Mouse (Mus musculus) stomach, embryonic 14.5 days (tissue): Measurements from ENCODE around the gene Efna2. TPM values are rescaled to one million over a fixed set of nuclear protein-coding genes. Genes with fewer than 3 reads are reported as not detected.
A peak's percentile ranks its signal among the peaks of the same experiment; 100 is the strongest.

Experiments used
- ATAC-seq: fragments of 200-750 bp; cut with Nextera tagmentation; 2 replicates; pipeline ENCODE4 v1.8.0; 2017; ENCODE audit warnings: low read depth, moderate TSS enrichment; ENCODE audit not compliant: insufficient number of reproducible peaks, insufficient read depth, low FRiP score
- H3K27ac ChIP-seq: fragments of 300-500 bp; sonication (generic); 2 replicates; pipeline ENCODE4 v1.5.1; 2014; ENCODE audit warnings: mild to moderate bottlenecking, low read length, moderate library complexity, mixed read lengths
- H3K27me3 ChIP-seq: fragments of 300-500 bp; sonication (generic); 2 replicates; pipeline ENCODE4 v1.6.1; 2014; ENCODE audit warnings: low read length, control low read depth, mixed read lengths; ENCODE audit not compliant: control insufficient read depth, insufficient read depth
- H3K36me3 ChIP-seq: fragments of 300-500 bp; sonication (generic); 2 replicates; pipeline ENCODE4 v1.6.1; 2014; ENCODE audit warnings: mild to moderate bottlenecking, control low read depth, low read length, moderate library complexity, mixed read lengths; ENCODE audit not compliant: control insufficient read depth, insufficient read depth
- H3K4me1 ChIP-seq: fragments of 300-500 bp; sonication (generic); 2 replicates; pipeline ENCODE4 v1.6.1; 2014; ENCODE audit warnings: low read length, control low read depth, mixed read lengths; ENCODE audit not compliant: control insufficient read depth, insufficient read depth
- H3K4me2 ChIP-seq: fragments of 300-500 bp; sonication (generic); replicated peaks from 2 replicates; pipeline ENCODE4 v1.6.1; 2014; ENCODE audit warnings: low read depth, low read length, control low read depth
- H3K4me3 ChIP-seq: fragments of 300-500 bp; sonication (generic); 2 replicates; pipeline ENCODE4 v1.5.1; 2014; ENCODE audit warnings: low read depth, low read length, control low read depth
- H3K9ac ChIP-seq: fragments of 300-500 bp; sonication (generic); replicated peaks from 2 replicates; pipeline ENCODE4 v1.6.1; 2014; ENCODE audit warnings: low read depth, mild to moderate bottlenecking, control low read depth, low read length, moderate library complexity, mixed read lengths
- H3K9me3 ChIP-seq: fragments of 300-500 bp; sonication (generic); 2 replicates; pipeline ENCODE4 v1.6.1; 2016; ENCODE audit warnings: low read depth, low read length, control low read depth; ENCODE audit not compliant: control insufficient read depth
- WGBS: fragments of 180-500 bp; shearing (Covaris S2); extraction: QIAGEN DNeasy Blood & Tissue Kit; methylation state at CpG from one replicate; pipeline ENCODE4 v1.1.7; 2014; 5-methylcytosine and 5-hydroxymethylcytosine counted together
- polyA plus RNA-seq: library from polyadenylated mRNA; unstranded; fragments of >200 nt; fragmentation: Nextera tagmentation; extraction: Ambion mirVana; gene quantifications from 2 replicates; pipeline ENCODE4 v1.2.1, GENCODE M21; 2014

The Efna2 gene
- polyA plus RNA-seq, 1 experiment from 2014 or later, result 12.2 TPM

DNA sequence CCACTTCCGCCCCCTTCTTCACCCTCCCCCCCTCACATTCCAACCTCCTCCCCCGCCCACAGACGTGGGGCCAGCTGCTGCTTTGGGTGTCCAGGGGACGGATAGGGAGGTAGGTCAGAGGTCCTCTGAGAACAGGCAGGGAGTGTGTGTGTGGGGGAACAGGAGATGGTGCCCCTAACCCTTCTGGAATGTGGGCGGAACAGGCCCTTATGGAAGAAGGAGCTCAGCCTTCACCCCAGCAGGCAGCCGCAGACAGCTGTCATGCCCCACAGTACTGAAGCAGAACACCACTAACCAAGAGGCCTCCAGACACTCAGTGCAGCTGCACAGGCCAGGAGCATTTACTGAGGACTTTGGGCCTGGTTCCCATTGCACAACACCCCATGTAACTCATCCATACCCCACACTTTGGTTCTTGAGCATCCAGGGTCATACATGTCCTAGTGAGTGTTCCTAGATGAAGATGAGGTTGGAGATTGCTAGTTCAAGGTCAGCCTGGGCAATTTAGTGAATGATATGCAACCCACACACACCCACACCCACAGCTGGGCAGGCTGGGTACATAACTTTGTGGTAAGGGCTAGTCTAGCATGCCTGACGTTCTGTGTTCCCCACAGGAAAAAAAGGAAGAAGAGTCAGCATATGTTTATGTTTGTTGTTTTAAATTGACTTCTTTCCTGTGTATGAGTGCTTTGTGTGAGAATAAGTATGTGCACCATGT lies 17.6 kb upstream of the Efna2 start:
- WGBS, result 9% methylated on average over 7 of the region's 7 CpGs
- H3K9ac ChIP-seq, result 0 out of 2 replicates have a peak overlapping the region, but pooled peaks have one; percentile 3

DNA sequence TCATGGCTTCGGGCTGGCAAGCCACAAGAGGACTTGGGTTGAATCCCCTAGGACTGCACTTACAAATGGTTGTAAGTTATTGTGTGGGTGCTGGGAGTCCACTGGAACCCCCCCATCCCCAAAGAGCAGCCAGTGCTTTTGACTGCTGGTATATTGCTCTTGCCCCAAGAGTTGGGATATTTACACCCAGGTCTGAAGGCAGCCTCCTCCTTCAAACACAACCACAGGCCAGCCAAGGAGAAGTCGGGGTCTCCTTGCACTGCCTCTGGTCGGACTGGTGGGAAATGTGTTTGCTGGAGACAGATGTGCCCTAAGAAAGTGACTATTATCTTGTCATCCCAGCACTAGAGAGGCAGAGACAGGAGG lies 17.1 kb upstream of the Efna2 start:
- WGBS, result 69% methylated on average over 3 of the region's 3 CpGs
- peaks cover 5% of the 10 kb centered on the region for H3K36me3 ChIP-seq
- H3K4me3 ChIP-seq, result no peak overlapping the region
- H3K4me1 ChIP-seq, result peaks cover 77% of the 10 kb centered on the region
- no peak overlapping the region for H3K9ac ChIP-seq
- peak overlapping the region; percentile 96 for H3K27ac ChIP-seq
- ATAC-seq, result no peak
- no peaks in the 10 kb centered on the region for H3K9me3 ChIP-seq
- peak overlapping the region; percentile 77; the same call in 1 of the 2 replicates for H3K4me2 ChIP-seq
- H3K27me3 ChIP-seq, result no peaks in the 10 kb centered on the region

More for the DNA sequence above, 17.6 kb upstream of the Efna2 start:
- H3K27me3 ChIP-seq, result no peaks in the 10 kb centered on the region
- peak overlapping the region; percentile 96 for H3K27ac ChIP-seq
- H3K4me1 ChIP-seq, result peaks cover 78% of the 10 kb centered on the region
- peak overlapping the region; percentile 77 for H3K4me2 ChIP-seq
- H3K36me3 ChIP-seq, result peaks cover 10% of the 10 kb centered on the region
- ATAC-seq, result peak; percentile 18; the same call in 1 of the 2 replicates
- no peaks in the 10 kb centered on the region for H3K9me3 ChIP-seq
- peak overlapping the region; percentile 32 for H3K4me3 ChIP-seq

DNA sequence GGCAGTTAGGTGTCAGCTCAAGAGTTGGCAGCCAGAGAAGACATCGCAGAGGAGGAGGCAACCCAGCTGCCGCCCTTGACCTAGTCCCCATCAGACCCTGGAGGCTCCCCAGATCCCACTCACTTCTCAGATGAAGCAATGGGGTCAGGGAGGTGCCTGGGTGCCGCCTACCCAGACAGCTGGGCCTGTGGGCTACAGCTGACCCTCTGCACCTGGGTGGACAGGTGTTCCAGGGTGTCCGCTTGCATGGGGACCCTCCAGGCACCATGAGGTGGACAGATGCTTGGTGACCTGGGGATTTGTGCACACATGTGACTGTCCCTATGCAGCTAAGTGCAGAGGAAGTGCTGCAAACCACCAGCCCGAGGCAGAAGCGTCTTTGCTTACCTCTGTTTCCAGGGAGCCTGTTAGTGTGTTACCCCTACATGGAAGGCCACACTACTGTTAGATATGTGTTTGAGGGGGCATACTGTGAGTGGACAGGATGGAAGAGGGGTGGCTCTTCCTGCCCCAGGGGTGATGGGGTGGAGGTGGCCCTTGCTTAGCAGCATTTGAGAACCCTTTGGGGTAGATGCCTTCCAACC lies 16.5 kb upstream of the Efna2 start:
- 66% methylated on average over 6 of the region's 6 CpGs for WGBS
- Histone ChIP-seq H3K9ac (no peak overlapping the region), H3K27ac (peak overlapping the region; percentile 96), H3K4me1 (peaks cover 71% of the 10 kb centered on the region), H3K27me3 (no peaks in the 10 kb centered on the region), H3K9me3 (no peaks in the 10 kb centered on the region), H3K4me3 (no peak overlapping the region), H3K36me3 (no peaks in the 10 kb centered on the region), H3K4me2 (no peak overlapping the region)
- no peak for ATAC-seq

DNA sequence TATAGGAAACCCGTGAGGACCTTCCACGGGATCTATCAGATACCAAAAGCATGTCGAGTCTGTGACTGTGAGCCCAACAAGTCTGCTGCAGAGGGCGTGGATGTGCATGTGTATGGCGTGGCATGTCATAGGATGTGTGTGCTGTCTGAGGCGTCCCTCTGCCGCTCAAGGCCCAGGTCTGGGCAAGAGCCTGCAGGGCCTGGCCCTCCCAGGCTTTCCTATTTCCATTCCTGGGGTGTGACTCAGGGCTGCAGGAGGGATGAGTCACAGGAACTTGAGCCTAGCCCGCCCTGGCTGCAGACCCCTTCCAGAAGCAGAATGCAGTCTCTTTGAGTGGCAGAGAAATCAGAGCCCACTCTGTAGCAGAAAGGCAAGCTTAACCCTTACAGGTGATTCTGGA lies 15.6 kb upstream of the Efna2 start:
- ATAC-seq, result no peak
- H3K4me2 ChIP-seq, result no peak overlapping the region
- no peak overlapping the region for H3K9ac ChIP-seq

DNA sequence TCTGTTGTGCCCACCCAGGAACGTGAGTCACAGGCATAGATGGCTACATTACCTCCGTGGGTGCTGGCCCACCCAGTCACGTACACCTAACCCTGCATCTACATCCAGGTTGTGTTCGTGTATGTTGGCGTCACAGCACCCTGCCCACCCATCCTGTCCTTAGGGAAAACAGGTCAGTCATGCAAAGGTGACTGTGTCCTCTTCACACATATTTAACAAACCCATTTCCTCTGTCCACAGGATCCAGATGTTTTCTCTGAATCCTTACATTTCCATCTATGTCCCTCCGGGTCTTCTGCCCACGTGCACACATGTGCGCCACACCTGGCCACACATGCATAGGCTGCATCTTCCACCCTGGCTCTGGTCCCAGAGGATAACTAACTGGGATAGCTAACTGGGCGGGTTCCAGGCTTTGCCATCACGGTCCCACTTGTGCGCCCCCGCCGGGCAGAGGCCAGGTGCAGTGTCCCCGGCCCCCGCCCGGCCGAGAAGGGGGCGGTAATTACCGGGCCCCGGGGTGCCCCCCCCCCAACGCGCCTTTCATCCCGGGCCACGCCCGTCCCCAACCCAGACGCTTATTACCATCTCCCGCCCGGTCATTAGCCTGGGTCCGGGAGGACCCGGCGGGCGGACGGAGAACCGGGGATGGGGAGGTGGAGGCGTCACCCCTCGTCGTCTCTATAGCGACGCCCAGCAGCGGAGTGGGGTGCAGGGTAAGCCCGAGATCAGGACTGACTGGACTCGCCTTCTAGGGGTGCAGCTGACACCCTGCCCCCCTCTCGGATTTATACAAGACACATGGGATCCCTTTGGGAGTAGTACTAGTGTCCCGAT lies 14.9 kb upstream of the Efna2 start:
- peaks cover 65% of the 10 kb centered on the region for H3K4me1 ChIP-seq
- peak overlapping the region; percentile 56 for H3K27ac ChIP-seq

More for the DNA sequence above, 15.6 kb upstream of the Efna2 start:
- Histone ChIP-seq H3K4me3 (no peak overlapping the region), H3K27me3 (no peaks in the 10 kb centered on the region), H3K36me3 (no peaks in the 10 kb centered on the region), H3K4me1 (peaks cover 65% of the 10 kb centered on the region), H3K9me3 (no peaks in the 10 kb centered on the region), H3K27ac (peak overlapping the region; percentile 56)
- WGBS, result 67% methylated on average over 8 of the region's 8 CpGs

DNA sequence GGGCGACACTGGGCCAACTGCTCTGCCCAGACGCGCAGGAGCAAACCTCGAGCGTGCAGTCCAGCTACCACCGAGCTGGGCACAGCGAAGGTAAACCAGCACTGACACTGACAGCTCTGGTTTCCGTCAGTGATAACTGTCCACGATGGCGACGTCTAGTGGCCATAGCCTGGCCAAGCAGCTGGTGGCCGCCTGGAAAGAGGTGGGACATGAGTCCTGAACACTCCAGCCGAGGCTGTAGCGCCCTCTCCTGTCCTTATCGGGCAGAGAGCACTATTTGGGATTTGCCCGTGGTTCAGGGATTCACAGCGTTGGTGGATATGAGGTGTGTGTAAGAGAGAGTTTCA lies 14.3 kb upstream of the Efna2 start:
- Histone ChIP-seq H3K27ac (peak overlapping the region; percentile 56; the same call in 1 of the 2 replicates), H3K4me1 (peaks cover 68% of the 10 kb centered on the region)

More for the DNA sequence above, 14.9 kb upstream of the Efna2 start:
- H3K4me3 ChIP-seq, result peak overlapping the region; percentile 30
- ATAC-seq, result no peak; the same call in 1 of the 2 replicates
- peak overlapping the region; percentile 92 for H3K4me2 ChIP-seq
- no peaks in the 10 kb centered on the region for H3K36me3 ChIP-seq
- no peaks in the 10 kb centered on the region for H3K9me3 ChIP-seq
- 9% methylated on average over 44 of the region's 44 CpGs for WGBS
- H3K27me3 ChIP-seq, result no peaks in the 10 kb centered on the region
- peak overlapping the region; percentile 34; the same call in 1 of the 2 replicates for H3K9ac ChIP-seq

DNA sequence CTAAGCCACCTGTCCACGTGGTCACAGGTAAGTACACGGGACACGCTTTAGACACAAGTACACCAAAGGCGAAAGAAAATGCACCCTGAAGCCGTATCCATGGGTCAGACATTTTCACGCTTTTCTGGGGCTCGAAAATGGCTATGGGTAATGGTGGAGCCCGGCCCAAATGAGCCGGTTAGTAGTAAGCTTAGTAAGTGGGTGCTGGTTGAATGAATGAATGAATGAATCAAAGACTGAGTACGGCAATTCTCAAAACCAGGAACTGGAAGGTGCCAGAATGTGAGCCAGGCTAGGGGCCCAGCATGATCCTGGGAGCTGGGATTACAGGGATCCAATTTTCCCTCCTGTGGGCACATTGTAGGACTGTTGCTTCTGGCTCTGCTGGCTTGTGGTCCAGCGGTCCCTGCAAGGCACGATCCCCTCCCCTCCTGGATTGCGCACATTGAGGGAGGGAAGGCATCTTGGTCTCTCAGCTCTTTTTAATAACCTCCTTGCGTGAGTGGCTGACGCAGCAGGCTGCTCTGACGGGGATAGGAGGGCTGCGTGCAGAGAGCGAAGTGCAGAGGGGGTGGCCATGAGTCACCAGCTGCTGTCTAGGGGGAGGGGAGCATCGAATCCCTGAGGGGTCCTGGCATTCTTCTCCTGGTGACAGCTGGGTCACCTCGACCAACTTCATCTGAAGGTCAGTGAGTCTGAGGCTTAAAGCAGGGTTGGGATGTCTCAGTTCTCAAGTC lies 13.7 kb upstream of the Efna2 start, which contains the start of gene Cirbp:
Cirbp (plus strand) TSS at position 594 of the 737 bp plus-strand sequence.
- WGBS, result 14% methylated on average over 20 of the region's 20 CpGs
- Histone ChIP-seq H3K9me3 (no peaks in the 10 kb centered on the region), H3K9ac (peak within 1 kb of the TSS; percentile 34; the same call in 1 of the 2 replicates), H3K4me2 (peak within 1 kb of the TSS; percentile 92), H3K27me3 (no peaks in the 10 kb centered on the region), H3K4me3 (peak within 1 kb of the TSS; percentile 30), H3K4me1 (peaks cover 62% of the 10 kb centered on the region), H3K27ac (peak within 1 kb of the TSS; percentile 78), H3K36me3 (peaks cover 9% of the 10 kb centered on the region)
- no peak for ATAC-seq

More for the DNA sequence above, 14.3 kb upstream of the Efna2 start:
- Histone ChIP-seq H3K9me3 (no peaks in the 10 kb centered on the region), H3K4me3 (peak overlapping the region; percentile 30), H3K36me3 (peaks cover 3% of the 10 kb centered on the region; the same call in 1 of the 2 replicates), H3K4me2 (peak overlapping the region; percentile 92), H3K9ac (peak overlapping the region; percentile 34; the same call in 1 of the 2 replicates), H3K27me3 (no peaks in the 10 kb centered on the region)
- 0% methylated on average over 17 of the region's 17 CpGs for WGBS
- peak; percentile 34; the same call in 1 of the 2 replicates for ATAC-seq
